Mouse (Mus musculus) C2C12 (cell line): ENCODE results near the gene Platr17.
"Not testable (repeated sequence)": the region's sequence is repeated elsewhere in the genome, so short reads cannot be mapped to it uniquely, and the experiment has no call there.

ENCODE experiments used
- CEBPB ChIP-seq: IDR thresholded peaks from one replicate; pipeline ENCODE4 v1.6.1; 2011; ENCODE audit warnings: low read depth, mild to moderate bottlenecking, control low read depth, moderate library complexity
- CTCF ChIP-seq: IDR thresholded peaks from one replicate; pipeline ENCODE4 v1.5.1; 2011; ENCODE audit not compliant: control insufficient read depth, insufficient read depth, insufficient read length
- USF1 ChIP-seq: IDR thresholded peaks from one replicate; pipeline ENCODE4 v1.6.1; 2011; ENCODE audit warnings: low read depth, mild to moderate bottlenecking, control low read depth, moderate library complexity

DNA sequence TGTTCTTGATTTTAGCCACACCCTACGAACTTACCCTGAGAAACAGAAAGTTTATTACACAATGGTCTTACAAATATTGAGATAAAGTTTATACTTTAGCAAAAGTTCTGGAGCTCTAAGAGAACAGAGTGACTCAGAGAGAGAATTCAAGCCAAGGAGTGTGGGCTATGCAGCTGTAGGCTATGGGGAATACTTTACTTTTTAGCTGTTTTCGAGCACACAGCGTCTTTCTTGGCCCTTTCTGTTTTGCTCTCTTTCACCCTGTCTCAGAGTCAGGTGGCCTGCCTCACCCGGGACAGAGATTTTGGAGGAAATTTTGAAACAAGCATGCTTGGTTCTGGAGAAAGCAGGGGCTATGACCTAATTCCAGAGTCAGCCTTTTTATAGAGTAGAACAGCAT is 6.7 kb upstream of the Platr17 start:
- not testable (repeated sequence) for TF ChIP-seq CTCF, USF1, CEBPB
